Mouse (Mus musculus) ES-E14 (cell line): ENCODE measurements around the gene Nlrc5.

ENCODE experiments used
- HCFC1 ChIP-seq: IDR thresholded peaks from 2 replicates; pipeline ENCODE4 v1.6.1; 2012; ENCODE audit warnings: low read length, inconsistent platforms, borderline replicate concordance; ENCODE audit not compliant: insufficient read depth
- MAFK ChIP-seq: IDR thresholded peaks from 2 replicates; pipeline ENCODE4 v1.6.1; 2014; ENCODE audit warnings: mild to moderate bottlenecking, low read depth, low read length, inconsistent platforms; ENCODE audit not compliant: insufficient read depth
- ZNF384 ChIP-seq: IDR thresholded peaks from 2 replicates; pipeline ENCODE4 v1.6.1; 2012; ENCODE audit warnings: low read depth, low read length, inconsistent platforms

GRCm38 (mm10) chr8:94549041-94549440 is 114.9 kb downstream of the Nlrc5 start:
- TF ChIP-seq HCFC1 (no peak), ZNF384 (no peak), MAFK (no peak)
